Mouse (Mus musculus): ENCODE measurements around the gene Hs6st3. TPM values are rescaled to one million over a fixed set of nuclear protein-coding genes. Genes with fewer than 3 reads are reported as not detected.
"Not testable (repeated sequence)": the region's sequence is repeated elsewhere in the genome, so short reads cannot be mapped to it uniquely, and the experiment has no call there.

The Hs6st3 gene
- polyA plus RNA-seq, 1 experiment from 2014 or later = not detected

- H3K4me2 ChIP-seq = no peak overlapping the region
- H3K9ac ChIP-seq = no peak overlapping the region
- no peak overlapping the region for H3K27ac ChIP-seq (replicated peaks)
- H3K4me1 ChIP-seq (replicated peaks) = no peaks in the 10 kb centered on the region
- no peak for ATAC-seq (ENCODE audit: insufficient read depth)
- H3K36me3 ChIP-seq (replicated peaks) = no peaks in the 10 kb centered on the region
- no peaks in the 10 kb centered on the region for H3K27me3 ChIP-seq
- no peak overlapping the region for H3K4me3 ChIP-seq (replicated peaks)
- WGBS (ENCODE audit: insufficient replicate concordance) = 63% methylated on average over 10 of the region's 10 CpGs
- no peaks in the 10 kb centered on the region for H3K9me3 ChIP-seq (replicated peaks)
Measured at GRCm38 (mm10) chr14:119250353-119250752, 112.2 kb downstream of the Hs6st3 start.

GRCm38 (mm10) chr14:119255396-119255795, 117.3 kb downstream of the Hs6st3 start:
- Histone ChIP-seq H3K4me3 (replicated peaks) (no peak overlapping the region), H3K9me3 (replicated peaks) (no peaks in the 10 kb centered on the region), H3K36me3 (replicated peaks) (no peaks in the 10 kb centered on the region), H3K27me3 (no peaks in the 10 kb centered on the region), H3K4me1 (replicated peaks) (no peaks in the 10 kb centered on the region), H3K27ac (replicated peaks) (no peak overlapping the region), H3K9ac (no peak overlapping the region), H3K4me2 (no peak overlapping the region)
- 61% methylated on average over 3 of the region's 3 CpGs for WGBS (ENCODE audit: insufficient replicate concordance)
- ATAC-seq (ENCODE audit: insufficient read depth) = no peak

- H3K9me3 ChIP-seq (replicated peaks) = no peaks in the 10 kb centered on the region
- H3K4me3 ChIP-seq (replicated peaks) = no peak overlapping the region
- no peak for ATAC-seq (ENCODE audit: insufficient read depth)
- 65% methylated on average over 7 of the region's 7 CpGs for WGBS (ENCODE audit: insufficient replicate concordance)
- H3K9ac ChIP-seq = no peak overlapping the region
- no peaks in the 10 kb centered on the region for H3K27me3 ChIP-seq
- H3K4me2 ChIP-seq = no peak overlapping the region
- no peaks in the 10 kb centered on the region for H3K4me1 ChIP-seq (replicated peaks)
- no peaks in the 10 kb centered on the region for H3K36me3 ChIP-seq (replicated peaks)
- no peak overlapping the region for H3K27ac ChIP-seq (replicated peaks)
Measured at GRCm38 (mm10) chr14:119257072-119257471, 118.9 kb downstream of the Hs6st3 start.

GRCm38 (mm10) chr14:119260176-119260962, 122.2 kb downstream of the Hs6st3 start:
- Histone ChIP-seq H3K4me1 (replicated peaks) (no peaks in the 10 kb centered on the region), H3K4me2 (no peak overlapping the region), H3K9ac (no peak overlapping the region), H3K27me3 (no peaks in the 10 kb centered on the region), H3K4me3 (replicated peaks) (no peak overlapping the region), H3K9me3 (replicated peaks) (no peaks in the 10 kb centered on the region), H3K27ac (replicated peaks) (no peak overlapping the region), H3K36me3 (replicated peaks) (no peaks in the 10 kb centered on the region)
- WGBS (ENCODE audit: insufficient replicate concordance) = 39% methylated on average over 14 of the region's 14 CpGs
- ATAC-seq (ENCODE audit: insufficient read depth) = no peak

- no peak for ATAC-seq (ENCODE audit: insufficient read depth)
- WGBS (ENCODE audit: insufficient replicate concordance) = 66% methylated on average over 7 of the region's 7 CpGs
- no peaks in the 10 kb centered on the region for H3K27me3 ChIP-seq
- no peaks in the 10 kb centered on the region for H3K9me3 ChIP-seq (replicated peaks)
- H3K4me2 ChIP-seq = no peak overlapping the region
- H3K4me1 ChIP-seq (replicated peaks) = no peaks in the 10 kb centered on the region
- H3K36me3 ChIP-seq (replicated peaks) = no peaks in the 10 kb centered on the region
- H3K27ac ChIP-seq (replicated peaks) = no peak overlapping the region
- H3K4me3 ChIP-seq (replicated peaks) = no peak overlapping the region
- no peak overlapping the region for H3K9ac ChIP-seq
Measured at GRCm38 (mm10) chr14:119266334-119266733, 128.2 kb downstream of the Hs6st3 start.

GRCm38 (mm10) chr14:119273088-119273487, 134.9 kb downstream of the Hs6st3 start:
- Histone ChIP-seq H3K4me2 (no peak overlapping the region), H3K36me3 (replicated peaks) (no peaks in the 10 kb centered on the region), H3K4me1 (replicated peaks) (no peaks in the 10 kb centered on the region), H3K27me3 (no peaks in the 10 kb centered on the region), H3K27ac (replicated peaks) (no peak overlapping the region), H3K9ac (no peak overlapping the region), H3K9me3 (replicated peaks) (no peaks in the 10 kb centered on the region), H3K4me3 (replicated peaks) (no peak overlapping the region)
- WGBS (ENCODE audit: insufficient replicate concordance) = 34% methylated on average over 7 of the region's 7 CpGs
- no peak for ATAC-seq (ENCODE audit: insufficient read depth)

- not testable (repeated sequence) for H3K4me1 ChIP-seq (replicated peaks); H3K4me2 ChIP-seq; H3K36me3 ChIP-seq (replicated peaks); H3K27me3 ChIP-seq; H3K9ac ChIP-seq; H3K4me3 ChIP-seq (replicated peaks); H3K9me3 ChIP-seq (replicated peaks); ATAC-seq (ENCODE audit: insufficient read depth); H3K27ac ChIP-seq (replicated peaks)
- WGBS (ENCODE audit: insufficient replicate concordance) = 76% methylated on average over 15 of the region's 15 CpGs
Measured at GRCm38 (mm10) chr14:119278156-119278555, 140.0 kb downstream of the Hs6st3 start.

GRCm38 (mm10) chr14:119283951-119284350, 145.8 kb downstream of the Hs6st3 start:
- no peak for ATAC-seq (ENCODE audit: insufficient read depth)
- Histone ChIP-seq H3K27me3 (no peaks in the 10 kb centered on the region), H3K9ac (no peak overlapping the region), H3K4me3 (replicated peaks) (no peak overlapping the region), H3K9me3 (replicated peaks) (no peaks in the 10 kb centered on the region), H3K36me3 (replicated peaks) (no peaks in the 10 kb centered on the region), H3K27ac (replicated peaks) (no peak overlapping the region), H3K4me1 (replicated peaks) (no peaks in the 10 kb centered on the region), H3K4me2 (no peak overlapping the region)
- WGBS (ENCODE audit: insufficient replicate concordance) = 65% methylated on average over 3 of the region's 3 CpGs

GRCm38 (mm10) chr14:119289668-119290067, 151.5 kb downstream of the Hs6st3 start:
- Histone ChIP-seq H3K4me1 (replicated peaks) (no peaks in the 10 kb centered on the region), H3K4me2 (no peak overlapping the region), H3K27me3 (no peaks in the 10 kb centered on the region), H3K9me3 (replicated peaks) (no peaks in the 10 kb centered on the region), H3K27ac (replicated peaks) (no peak overlapping the region), H3K9ac (no peak overlapping the region), H3K36me3 (replicated peaks) (no peaks in the 10 kb centered on the region), H3K4me3 (replicated peaks) (no peak overlapping the region)
- 9% methylated on average over 1 of the region's 1 CpGs for WGBS (ENCODE audit: insufficient replicate concordance)
- no peak for ATAC-seq (ENCODE audit: insufficient read depth)

GRCm38 (mm10) chr14:119294071-119294470, 155.9 kb downstream of the Hs6st3 start:
- Histone ChIP-seq H3K27ac (replicated peaks) (no peak overlapping the region), H3K4me2 (no peak overlapping the region), H3K27me3 (no peaks in the 10 kb centered on the region), H3K9ac (no peak overlapping the region), H3K36me3 (replicated peaks) (no peaks in the 10 kb centered on the region), H3K4me3 (replicated peaks) (no peak overlapping the region), H3K9me3 (replicated peaks) (no peaks in the 10 kb centered on the region), H3K4me1 (replicated peaks) (no peaks in the 10 kb centered on the region)
- no peak for ATAC-seq (ENCODE audit: insufficient read depth)
- WGBS (ENCODE audit: insufficient replicate concordance) = 58% methylated on average over 6 of the region's 6 CpGs

GRCm38 (mm10) chr14:119306461-119306860, 168.3 kb downstream of the Hs6st3 start:
- no peak overlapping the region for H3K9ac ChIP-seq
- no peak overlapping the region for H3K27ac ChIP-seq (replicated peaks)
- WGBS (ENCODE audit: insufficient replicate concordance) = 46% methylated on average over 3 of the region's 3 CpGs
- ATAC-seq (ENCODE audit: insufficient read depth) = no peak
- no peak overlapping the region for H3K4me3 ChIP-seq (replicated peaks)
- H3K9me3 ChIP-seq (replicated peaks) = no peaks in the 10 kb centered on the region
- H3K4me1 ChIP-seq (replicated peaks) = no peaks in the 10 kb centered on the region
- no peak overlapping the region for H3K4me2 ChIP-seq
- no peaks in the 10 kb centered on the region for H3K36me3 ChIP-seq (replicated peaks)
- H3K27me3 ChIP-seq = no peaks in the 10 kb centered on the region

GRCm38 (mm10) chr14:119318379-119318778, 180.2 kb downstream of the Hs6st3 start:
- no peak overlapping the region for H3K4me3 ChIP-seq (replicated peaks)
- no peaks in the 10 kb centered on the region for H3K27me3 ChIP-seq
- H3K9me3 ChIP-seq (replicated peaks) = no peaks in the 10 kb centered on the region
- ATAC-seq (ENCODE audit: insufficient read depth) = no peak
- H3K9ac ChIP-seq = no peak overlapping the region
- no peak overlapping the region for H3K4me2 ChIP-seq
- no peaks in the 10 kb centered on the region for H3K36me3 ChIP-seq (replicated peaks)
- no peak overlapping the region for H3K27ac ChIP-seq (replicated peaks)
- 54% methylated on average over 2 of the region's 2 CpGs for WGBS (ENCODE audit: insufficient replicate concordance)
- no peaks in the 10 kb centered on the region for H3K4me1 ChIP-seq (replicated peaks)

Measured in liver, embryonic 15.5 days (tissue).